Comparison of ENCODE assay signal across 8 mouse cellular contexts in the genomic region with DNA sequence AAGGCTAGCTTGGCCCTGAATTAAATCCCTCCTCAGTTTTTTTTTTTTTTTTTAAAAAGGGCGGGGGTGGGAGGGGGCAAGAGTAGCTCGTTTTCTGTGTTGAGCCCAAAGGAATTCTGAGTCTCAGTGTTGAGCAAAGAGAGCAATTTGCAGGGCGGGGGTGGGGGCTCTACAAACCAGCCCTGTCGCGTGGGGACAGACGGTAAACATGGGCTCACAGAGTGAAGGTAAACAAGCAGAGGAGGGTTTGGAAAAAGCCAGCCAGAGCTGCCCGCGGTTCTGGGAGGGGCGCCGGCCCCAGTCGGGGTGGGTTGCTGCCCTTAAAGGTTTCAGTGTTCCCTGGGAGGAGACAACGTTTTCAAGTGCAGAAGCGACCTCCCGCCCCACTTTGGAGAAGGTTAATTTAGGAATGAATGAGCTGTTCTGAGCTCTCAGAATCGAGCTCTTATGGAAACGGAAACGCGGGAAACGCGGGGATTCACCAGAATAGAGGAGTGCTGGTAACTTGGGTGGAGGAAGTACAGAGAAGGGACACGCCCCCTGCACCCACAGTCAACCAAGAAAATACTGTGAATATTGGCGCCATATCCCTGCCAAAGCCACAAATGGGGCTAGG. TPM values are rescaled to one million over a fixed set of nuclear protein-coding genes. Genes with fewer than 3 reads are reported as not detected.
DNase-seq lines count a peak whose midpoint lies in the region; ATAC-seq and TF ChIP-seq lines count a peak whose summit lies in the region.

No protein-coding gene starts in this region.

- no peak for TF ChIP-seq CTCF in E14TG2a.4 (conservative IDR thresholded peaks at IDR 0.05; ENCODE audit: low read length)
- TF ChIP-seq CTCF in intestine, postnatal 0 days (IDR thresholded peaks at IDR 0.05; ENCODE audit: low read depth), result no peak

- peak overlapping the region; percentile 65 for H3K4me2 ChIP-seq in intestine, postnatal 0 days (replicated peaks; ENCODE audit: low read depth)

- WGBS in intestine, postnatal 0 days, result under 1% methylated on average over 22 of the region's 22 CpGs
- WGBS in midbrain, embryonic 10.5 days, result 2% methylated on average over 22 of the region's 22 CpGs

- DNase-seq in 416B (ENCODE audit: low read depth), result peak; percentile 72
- peak; percentile 51 for DNase-seq in midbrain, embryonic 10.5 days (ENCODE audit: low spot score)
- no peak for DNase-seq in right cerebral cortex, postnatal 14 days
- no peak for DNase-seq in cerebellum, postnatal 25 days
- no peak for DNase-seq in adrenal gland, adult 8-10 months

- no peak overlapping the region for H3K9ac ChIP-seq in intestine, postnatal 0 days (ENCODE audit: low read depth, low read length)

- no peaks in the 10 kb centered on the region for H3K36me3 ChIP-seq in E14TG2a.4 (ENCODE audit: insufficient read depth, low read length)
- H3K36me3 ChIP-seq in intestine, postnatal 0 days (ENCODE audit: control insufficient read depth, insufficient read depth), result no peaks in the 10 kb centered on the region
- H3K36me3 ChIP-seq in midbrain, embryonic 10.5 days, result no peaks in the 10 kb centered on the region

- H3K9me3 ChIP-seq in E14TG2a.4 (ENCODE audit: low read length), result peaks cover 5% of the 10 kb centered on the region
- H3K9me3 ChIP-seq in intestine, postnatal 0 days (ENCODE audit: control insufficient read depth), result no peaks in the 10 kb centered on the region
- peaks cover 4% of the 10 kb centered on the region; the same call in 1 of the 2 replicates for H3K9me3 ChIP-seq in midbrain, embryonic 10.5 days (replicated peaks)

- ATAC-seq in erythroblast, adult 5-6 weeks (replicated peaks; ENCODE audit: low FRiP score, poor library complexity, severe bottlenecking), result peak; percentile 64
- ATAC-seq in intestine, postnatal 0 days, result peak; percentile 61

- no peaks in the 10 kb centered on the region for H3K27me3 ChIP-seq in E14TG2a.4 (ENCODE audit: insufficient read depth, low read length)
- no peaks in the 10 kb centered on the region for H3K27me3 ChIP-seq in intestine, postnatal 0 days (replicated peaks; ENCODE audit: control insufficient read depth, insufficient read depth, low read length)
- no peaks in the 10 kb centered on the region for H3K27me3 ChIP-seq in midbrain, embryonic 10.5 days (ENCODE audit: low read depth, poor library complexity, severe bottlenecking)

- peaks cover 68% of the 10 kb centered on the region for H3K4me1 ChIP-seq in E14TG2a.4 (replicated peaks; ENCODE audit: low read depth, low read length)
- 0 out of 2 replicates have a peak, but pooled peaks cover 4% of the 10 kb centered on the region for H3K4me1 ChIP-seq in intestine, postnatal 0 days (replicated peaks; ENCODE audit: control insufficient read depth, insufficient read depth, low read length)
- peaks cover 44% of the 10 kb centered on the region for H3K4me1 ChIP-seq in midbrain, embryonic 10.5 days

- peak overlapping the region; percentile 66 for H3K4me3 ChIP-seq in E14TG2a.4 (replicated peaks; ENCODE audit: low read length)
- H3K4me3 ChIP-seq in intestine, postnatal 0 days (ENCODE audit: low read depth, low read length), result peak overlapping the region; percentile 30
- peak overlapping the region; percentile 50 for H3K4me3 ChIP-seq in midbrain, embryonic 10.5 days

- 0 out of 2 replicates have a peak overlapping the region, but pooled peaks have one; percentile 8 for H3K27ac ChIP-seq in intestine, postnatal 0 days (ENCODE audit: low read depth, low read length)
- peak overlapping the region; percentile 86 for H3K27ac ChIP-seq in midbrain, embryonic 10.5 days (replicated peaks)

RNA-seq across cellular contexts. Expression of gene Tgm2, which starts 7.6 kb away (rescaled TPM):
- total RNA-seq in erythroblast, adult 5-6 weeks (2015; ENCODE audit: low replicate concordance), result 2.1 and 3.8 TPM in 2 replicates
- total RNA-seq in erythroblast, adult 5-6 weeks (2017; ENCODE audit: low replicate concordance), result 6.6 and 9.6 TPM in 2 replicates
- polyA plus RNA-seq in intestine, postnatal 0 days (2015; fragmentation: Nextera tagmentation; extraction: Ambion mirVana), result 40.0 and 40.4 TPM in 2 replicates
- 9.0 and 10.0 TPM in 2 replicates for polyA plus RNA-seq in midbrain, embryonic 10.5 days (2016; fragmentation: Nextera tagmentation; extraction: Ambion mirVana)
- total RNA-seq in adrenal gland, adult 8-10 months (2022), result 10 to 100 TPM; 58.1 to 75.3 (median 62.3) TPM

Comparison
In these comparisons a context has a peak if more than half of its experiments do, and no peak if none do; other contexts are left out.
1. DNase-seq: peak in 416B (single experiment) and midbrain, embryonic 10.5 days (single experiment); none in right cerebral cortex, postnatal 14 days (single experiment), cerebellum, postnatal 25 days (0 of 2) and adrenal gland, adult 8-10 months (single experiment).
2. RNA of gene Tgm2, which starts 7.6 kb away (total RNA-seq): 58.1 to 75.3 TPM in adrenal gland, adult 8-10 months; 2.1 to 9.6 TPM in erythroblast, adult 5-6 weeks; every median in the first group is over 4 times any median in the second.
3. Peak in every context shown above with its lines, with median percentiles within 50 percentile points of each other: H3K4me3 ChIP-seq.